Mouse (Mus musculus) liver (tissue): Measurements from ENCODE around the gene Adgra3.

Source experiments
- DNase-seq: peaks from one replicate; pipeline ENCODE4 v3.0.0-alpha.2; 2020; ENCODE audit warnings: mixed read lengths

The Adgra3 gene

DNA sequence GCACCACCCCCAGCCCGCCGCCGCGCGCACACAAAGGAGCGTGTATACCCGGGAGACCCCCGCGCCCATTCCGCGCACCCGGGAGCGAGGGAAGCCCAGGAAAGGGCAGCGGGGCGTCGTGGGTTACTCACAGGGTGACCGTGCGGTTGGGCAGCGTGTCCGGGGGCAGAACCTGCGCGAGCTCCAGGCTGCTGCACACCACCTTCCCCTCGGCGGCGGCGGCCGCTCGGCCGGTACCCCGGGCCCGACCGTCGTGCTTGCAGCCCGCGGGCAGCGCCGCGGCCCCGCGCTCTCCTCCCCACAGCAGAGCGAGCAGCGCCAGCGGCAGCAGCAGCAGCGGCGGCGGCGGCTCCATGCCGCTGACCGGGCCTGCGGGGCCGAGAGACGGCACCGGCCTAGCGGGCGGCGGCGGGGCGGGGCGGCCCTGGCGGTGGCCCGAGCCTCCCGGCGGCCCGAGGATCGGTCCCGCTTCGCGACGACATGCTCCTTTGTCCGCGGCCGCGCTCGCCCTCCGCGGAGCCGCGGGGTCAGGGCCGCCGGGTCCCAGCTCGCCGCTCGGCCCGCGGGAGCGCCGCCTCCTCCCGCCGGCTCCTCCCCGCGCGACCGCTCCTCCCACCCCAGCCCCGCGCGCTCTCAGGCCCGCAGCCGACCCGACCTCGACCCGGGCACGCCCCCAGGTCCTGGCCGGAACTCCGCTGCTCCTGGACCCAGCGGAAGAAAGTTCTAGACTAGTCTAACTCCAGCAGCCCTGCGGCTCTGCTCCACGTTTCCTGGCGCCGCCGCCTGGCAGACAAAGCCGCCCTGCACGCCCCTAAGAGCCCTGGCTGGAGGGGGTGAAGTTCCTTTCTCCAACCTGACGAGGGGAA is at the start of gene Adgra3:
Gene Adgra3 (minus strand): TSS at position 586 of the 866 bp plus-strand sequence.
- peak; percentile 88 for DNase-seq

DNA sequence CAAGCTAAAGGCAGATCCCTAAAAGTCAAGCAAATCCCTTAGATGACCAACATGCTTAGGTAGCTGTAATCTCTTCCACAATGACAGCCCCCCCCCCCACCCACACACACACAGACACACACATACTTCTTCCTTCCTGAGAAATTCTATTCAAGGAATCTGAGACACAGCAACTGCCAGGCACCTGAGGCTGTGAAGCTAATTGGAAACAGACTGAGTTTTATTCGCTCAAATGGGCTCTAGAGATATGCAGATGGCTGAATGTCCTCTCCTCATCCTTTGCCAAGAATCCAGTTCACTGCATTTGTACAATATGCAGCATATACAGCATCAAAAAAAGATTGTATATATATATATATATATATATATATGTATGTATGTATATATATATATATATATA is 24.6 kb upstream of the Adgra3 start:
- no peak for DNase-seq

DNA sequence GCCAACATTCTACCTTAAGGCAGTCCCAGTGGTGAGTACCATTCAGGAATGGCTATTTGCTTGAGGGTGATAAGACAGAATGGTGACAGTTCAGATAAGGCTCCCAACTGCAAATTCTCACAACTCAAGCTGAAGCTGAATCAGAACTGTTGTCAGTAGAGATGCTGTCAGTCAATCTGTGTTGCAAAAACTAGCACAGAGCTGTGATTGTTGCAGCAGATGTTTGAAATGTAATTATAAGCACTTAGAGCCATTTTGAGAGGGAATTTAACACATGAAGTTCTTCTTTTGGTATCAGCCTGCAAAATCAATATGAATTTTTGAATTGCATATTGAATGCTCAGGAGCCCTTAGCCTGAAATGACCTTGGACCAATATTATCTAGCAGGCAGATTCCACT is 15.4 kb upstream of the Adgra3 start:
- no peak for DNase-seq

DNA sequence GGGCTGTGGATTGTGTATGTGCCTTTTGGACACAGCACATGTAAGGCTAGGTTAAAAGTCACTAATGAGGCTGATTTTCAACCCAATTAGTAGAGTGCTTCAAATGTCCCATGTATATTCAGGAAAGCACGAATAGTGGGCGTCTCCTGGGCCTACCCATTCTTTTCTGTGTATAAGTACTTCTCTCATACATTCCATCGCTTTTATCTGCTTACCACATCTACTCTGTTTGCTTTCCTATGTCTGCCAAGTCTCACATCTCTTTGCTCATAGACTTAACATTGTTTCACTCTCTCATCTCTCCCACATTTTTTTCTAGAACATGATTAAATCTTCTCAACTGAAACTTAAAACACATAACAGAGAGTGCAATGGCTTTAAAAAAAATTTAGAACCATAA is 5.4 kb upstream of the Adgra3 start:
- no peak for DNase-seq

DNA sequence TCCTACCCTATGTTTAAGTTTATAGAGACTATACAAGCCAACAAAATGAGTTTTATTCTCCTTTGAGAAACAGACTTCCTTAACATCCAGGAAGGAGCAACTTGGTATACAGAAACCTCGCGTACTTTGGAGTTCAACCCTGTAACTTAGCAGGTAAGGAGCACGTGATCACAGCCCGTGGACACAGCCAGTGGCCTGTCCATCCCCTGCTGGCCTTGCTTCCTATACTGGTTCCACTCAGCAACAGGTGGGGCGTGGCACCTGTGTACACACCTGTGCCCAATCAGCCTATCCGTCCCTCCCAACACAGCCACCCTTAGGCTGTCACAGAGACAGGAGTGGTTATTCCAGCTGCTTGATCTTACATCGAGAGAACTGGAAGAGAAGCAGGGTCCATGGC is 780 bp upstream of the Adgra3 start:
- no peak for DNase-seq

DNA sequence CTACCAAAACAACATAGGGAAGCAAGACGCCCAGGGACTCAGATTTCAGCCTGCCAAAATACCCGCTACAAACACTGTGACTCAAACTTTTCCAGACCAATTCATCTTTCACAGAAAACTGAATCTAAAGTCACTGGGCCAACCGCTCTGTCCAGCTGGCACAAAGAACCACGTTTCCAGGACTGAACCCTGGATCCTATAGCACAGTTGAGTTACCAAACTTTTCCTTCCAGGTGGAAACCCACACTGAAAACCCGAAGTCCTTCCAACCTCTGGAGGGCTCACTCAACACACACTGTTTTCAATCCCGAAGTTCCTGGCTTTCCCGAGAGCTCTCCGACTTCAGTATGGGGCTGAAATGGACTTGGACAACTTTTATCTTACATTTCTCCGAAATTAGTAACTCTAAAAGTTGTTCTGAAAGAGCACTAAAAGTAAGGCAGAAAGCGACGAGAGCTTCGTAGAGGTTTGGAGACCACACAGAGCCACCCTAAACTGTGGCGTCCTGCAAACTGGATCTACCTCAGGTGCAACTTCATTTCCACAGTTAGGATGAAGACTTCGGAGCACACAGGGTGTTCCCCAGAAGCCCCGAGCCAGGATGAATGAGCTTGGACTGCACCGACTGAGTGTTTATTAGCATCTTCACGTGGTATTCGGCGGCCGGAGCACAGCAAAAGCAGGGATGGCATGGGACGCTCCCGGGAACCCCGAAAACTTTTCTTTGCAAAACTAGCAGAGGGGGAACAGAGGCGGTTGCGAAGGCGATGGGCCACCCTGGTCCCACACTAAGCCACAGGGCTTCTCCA is 990 bp downstream of the Adgra3 start:
- DNase-seq: no peak

DNA sequence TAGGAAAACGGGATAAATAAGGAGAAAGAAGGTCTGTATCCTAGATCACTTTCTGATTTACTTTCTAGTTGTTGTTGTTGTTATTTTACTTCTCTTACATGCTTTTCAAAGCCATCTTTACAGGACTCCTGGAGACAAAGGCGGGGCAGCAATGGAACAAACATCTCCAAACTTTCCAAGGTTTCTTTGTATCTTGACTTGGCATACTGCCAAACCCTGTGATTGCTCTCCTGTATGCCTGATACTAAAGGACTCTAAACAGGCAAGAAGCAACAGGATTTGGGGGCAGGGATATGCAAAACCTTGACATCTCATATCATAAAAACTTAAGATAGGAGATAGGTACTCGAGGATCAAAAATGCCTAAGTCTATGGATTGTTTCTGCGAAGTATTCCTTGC is 6.3 kb downstream of the Adgra3 start:
- DNase-seq: no peak

DNA sequence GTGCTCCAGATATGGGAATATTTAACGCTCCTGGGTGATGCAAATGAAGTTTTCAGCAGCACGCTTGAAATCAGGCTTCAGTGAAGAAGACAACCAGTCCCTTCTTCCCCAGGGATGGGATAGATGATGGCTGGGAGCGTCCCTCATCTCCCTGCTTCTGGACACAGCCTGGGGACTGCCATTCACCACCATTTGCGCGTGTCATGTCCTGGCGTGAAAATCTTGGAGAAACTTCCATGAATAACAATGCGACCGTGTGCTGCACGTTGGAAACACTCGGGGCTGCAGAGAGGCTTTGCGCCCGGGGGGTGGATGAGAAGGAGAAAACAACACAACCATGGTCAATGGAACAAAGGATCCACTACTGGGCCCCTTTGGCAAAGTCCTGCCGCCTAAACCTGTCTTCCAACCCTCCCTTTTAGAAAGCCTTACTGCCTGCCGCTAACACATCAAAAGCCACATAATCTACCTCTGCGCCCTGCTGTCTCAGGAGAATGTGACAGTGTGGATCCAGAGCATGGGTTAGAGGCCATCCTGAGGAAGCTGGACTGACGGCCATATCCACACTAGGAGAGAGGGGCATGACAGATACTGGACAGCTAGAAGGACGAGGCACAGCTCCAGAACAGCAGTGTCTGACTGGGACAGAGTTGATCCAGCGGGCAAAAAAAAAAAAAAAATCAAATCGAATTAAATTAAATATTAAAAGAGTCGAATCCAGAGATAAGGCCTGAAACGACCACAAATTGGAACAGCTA is 8.0 kb downstream of the Adgra3 start:
- no peak for DNase-seq

DNA sequence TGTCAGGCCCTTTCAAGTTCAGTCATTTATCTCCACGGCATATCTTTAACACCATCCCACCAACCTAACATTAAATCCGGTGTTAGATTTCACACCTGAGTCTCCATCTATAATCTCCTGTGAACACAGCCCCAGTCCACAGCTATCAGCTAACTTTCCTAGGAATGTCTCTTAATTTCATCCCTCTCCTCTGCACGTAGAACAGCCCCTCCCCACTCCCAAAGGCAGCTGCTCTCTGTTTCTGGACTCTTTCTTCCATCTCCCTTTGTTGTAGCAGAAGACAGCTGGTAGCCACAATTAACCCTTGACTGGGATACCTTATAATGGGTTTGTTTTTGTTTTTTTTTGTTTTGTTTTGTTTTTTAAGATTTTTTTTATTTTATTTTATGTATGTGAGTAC is 8.8 kb downstream of the Adgra3 start:
- DNase-seq: no peak

DNA sequence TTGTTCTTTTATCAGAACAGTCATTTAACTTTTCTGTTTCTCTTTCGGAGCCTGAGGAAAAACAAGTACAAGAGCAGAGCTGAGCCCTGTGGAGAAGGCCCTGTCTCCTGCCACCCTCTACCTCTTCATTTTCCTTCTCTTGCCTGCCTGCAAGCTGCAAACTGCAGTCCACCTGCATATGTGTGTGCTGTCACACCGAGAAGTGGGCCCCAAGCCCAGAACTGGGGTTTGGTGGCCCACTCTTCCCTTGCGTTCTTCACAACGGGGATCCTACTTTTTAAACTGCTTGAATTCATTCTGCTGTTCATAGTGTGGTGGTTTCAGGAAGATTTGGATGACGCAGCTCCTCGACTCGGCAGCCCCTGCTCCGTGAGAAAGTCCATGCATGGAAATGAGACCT is 9.3 kb downstream of the Adgra3 start:
- no peak for DNase-seq

DNA sequence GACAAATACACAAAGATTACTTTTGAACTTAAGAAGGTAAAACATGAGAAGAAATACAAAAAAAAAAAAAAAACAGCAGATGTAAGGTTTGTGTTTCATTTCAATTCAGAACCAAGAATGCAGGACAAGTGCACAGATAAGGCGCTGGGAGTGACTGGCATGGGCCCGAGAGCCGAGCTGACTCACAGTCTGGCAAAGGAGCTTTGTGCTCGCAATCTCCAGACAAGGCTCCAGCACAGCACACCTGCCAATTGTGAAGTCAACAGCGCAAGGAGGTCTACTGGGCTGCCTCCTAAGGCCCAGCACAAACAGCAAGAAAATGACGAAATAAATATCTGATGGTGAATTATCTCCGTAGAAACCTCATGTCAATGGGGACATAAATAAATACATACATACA is 9.8 kb downstream of the Adgra3 start:
- peak; percentile 36 for DNase-seq

DNA sequence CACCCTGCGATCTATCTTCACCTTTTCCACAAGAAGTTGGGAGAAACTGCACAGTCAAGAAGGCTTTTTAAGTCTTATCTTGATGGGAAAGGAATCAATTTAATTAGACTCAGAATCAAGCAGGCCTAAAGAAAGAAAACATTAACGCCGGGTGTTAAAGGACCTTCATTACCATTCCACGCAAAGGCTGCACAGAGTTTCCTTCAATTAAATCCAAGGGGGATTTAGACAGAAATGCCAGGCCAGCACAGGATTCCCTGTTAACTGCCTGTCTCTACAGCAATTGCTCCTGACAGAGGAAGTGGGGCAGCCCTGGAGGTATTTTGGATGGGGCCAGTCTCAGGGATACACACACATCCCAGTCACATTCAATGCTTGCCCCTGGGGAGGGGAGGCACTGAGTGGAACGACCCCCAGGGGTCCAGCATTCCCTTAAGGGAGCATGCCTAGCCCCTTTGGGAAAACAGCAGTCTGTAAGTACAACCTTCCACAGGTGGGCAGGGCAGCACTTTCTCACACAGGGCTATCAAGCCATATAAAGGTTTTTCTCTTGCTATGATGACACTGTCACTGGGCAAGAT is 10.4 kb downstream of the Adgra3 start:
- no peak for DNase-seq

DNA sequence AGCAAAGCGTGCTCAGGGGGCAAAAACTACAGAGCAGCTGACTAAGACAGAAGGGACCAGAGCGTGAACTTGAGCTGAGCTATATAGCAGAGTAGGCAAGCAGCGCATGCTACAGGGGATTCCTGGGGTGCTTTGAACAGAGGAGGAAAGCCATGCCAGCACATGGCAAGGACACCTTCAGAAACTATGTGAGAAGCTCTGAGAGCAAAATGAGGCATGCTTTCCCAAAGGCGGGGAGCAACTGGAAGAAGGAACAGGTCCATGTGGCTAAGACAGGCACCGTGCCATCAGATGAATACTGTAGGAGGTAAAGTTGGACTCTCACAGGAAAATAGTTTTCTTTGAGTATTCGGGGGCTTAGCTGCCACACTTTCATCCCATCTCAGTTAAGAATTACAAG is 13.6 kb downstream of the Adgra3 start:
- DNase-seq: no peak

DNA sequence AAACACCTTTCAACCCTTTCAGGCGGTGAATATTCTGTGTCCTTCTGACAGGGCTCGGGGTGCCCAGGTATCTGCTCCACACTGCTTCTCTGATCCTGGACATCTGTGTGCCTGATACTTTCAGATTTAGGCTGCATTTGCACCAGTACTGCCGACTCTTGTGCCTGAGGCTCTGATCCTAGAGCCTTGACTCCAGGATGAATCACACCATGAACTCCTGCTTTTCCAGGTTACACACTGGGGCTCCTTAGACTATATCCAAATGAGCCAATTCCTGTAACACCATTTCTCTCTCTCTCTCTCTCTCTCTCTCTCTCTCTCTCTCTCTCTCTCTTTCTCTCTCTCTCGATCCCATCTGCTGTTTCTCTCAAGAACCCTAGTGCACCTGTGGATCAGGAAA is 15.1 kb downstream of the Adgra3 start:
- no peak for DNase-seq

DNA sequence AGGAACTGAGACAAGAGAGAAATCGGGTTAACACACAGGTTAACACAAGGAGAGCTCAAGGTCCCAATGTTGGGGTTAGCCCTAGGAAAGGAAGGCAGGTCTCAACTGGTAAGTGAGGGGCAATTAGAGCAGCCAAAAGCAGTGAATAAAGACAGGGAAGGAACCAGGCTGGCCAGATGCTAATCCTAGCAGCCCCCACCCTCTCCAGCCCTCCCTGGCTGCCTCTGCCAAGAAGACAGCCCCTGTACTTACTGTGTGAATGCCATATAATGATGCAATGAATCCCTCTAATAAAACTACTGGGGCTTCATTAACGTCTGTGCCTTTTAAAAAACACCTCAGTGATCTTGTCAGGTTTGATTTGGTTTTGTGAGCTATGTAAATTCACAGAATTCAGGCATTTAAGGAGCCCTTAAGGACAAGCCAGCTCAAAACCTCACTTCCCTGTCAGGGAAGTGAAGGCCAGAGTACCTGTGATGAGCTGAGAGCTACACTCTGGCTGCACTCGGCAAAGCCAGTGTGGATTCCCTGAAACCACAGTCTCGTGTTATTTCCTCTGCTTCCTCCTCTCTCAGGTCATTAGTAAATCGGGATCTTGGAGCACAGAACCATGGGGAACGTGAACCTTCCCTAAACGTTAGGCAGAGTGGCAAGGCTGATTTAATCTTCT is 16.4 kb downstream of the Adgra3 start:
- no peak for DNase-seq

DNA sequence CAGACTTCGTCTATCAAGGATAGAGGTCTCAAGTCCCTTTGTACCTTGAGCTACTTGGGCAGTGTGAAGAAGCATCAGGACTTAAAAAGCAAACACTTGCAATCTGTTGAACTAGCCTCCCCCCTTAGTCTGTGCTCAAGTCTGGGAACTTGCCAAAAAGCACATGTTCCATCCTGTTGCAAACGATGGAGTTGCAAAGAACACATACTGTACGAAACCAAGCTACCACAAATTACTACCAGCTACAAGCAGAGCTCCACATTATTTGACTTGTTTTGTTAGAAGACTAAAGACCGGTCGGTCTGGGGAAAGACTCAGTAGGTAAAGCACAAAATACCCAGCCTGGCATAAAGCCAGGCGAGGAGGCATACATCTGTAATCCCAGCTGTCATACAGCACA is 19.3 kb downstream of the Adgra3 start:
- no peak for DNase-seq

DNA sequence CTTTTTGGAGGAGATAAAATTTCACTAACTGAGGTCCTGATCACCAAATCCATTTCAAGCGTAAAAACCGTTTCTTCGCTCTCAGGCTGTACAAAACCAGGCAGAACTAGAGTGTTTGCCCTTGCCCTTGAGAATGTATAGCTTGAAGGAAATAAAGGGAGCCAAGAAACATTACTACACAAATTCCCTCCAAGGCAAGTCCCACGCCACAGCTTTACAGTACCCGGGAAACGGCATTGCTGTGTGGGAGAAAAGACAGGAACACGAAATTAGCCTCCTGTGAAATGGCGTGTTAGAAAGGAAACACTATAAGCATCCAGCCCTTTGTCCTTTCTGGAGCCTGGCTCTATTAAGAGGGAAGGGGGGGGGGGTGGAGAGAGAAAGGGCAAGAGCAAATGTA is 21.1 kb downstream of the Adgra3 start:
- DNase-seq: no peak

DNA sequence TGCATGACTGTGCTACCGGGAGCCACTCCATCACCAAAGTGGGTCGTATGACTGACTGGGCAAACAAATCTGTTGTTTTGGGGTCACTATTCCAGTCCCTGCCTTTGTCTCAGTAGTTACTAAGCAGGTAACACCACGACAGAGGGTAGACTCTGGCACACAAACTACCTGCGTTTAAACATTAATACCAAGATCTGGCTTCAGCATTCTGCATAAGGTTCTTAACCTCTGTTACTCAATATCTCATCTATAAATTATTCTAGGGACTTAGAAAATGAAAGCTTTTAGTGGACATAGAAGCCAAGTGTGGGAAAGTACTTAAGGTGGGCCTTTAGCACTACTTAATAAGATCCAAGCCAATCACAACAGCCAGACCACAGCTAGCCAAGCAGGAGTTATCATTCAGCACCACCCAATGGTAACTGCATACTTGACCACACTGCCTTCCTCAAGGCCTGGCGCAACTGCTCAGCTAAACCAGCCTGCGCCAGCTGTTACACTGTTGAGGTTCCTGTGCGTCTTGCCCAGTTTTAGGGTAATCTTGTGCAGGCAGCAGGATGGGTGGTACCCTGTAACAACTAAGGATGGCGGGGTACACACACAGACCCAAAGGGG is 23.8 kb downstream of the Adgra3 start:
- no peak for DNase-seq

DNA sequence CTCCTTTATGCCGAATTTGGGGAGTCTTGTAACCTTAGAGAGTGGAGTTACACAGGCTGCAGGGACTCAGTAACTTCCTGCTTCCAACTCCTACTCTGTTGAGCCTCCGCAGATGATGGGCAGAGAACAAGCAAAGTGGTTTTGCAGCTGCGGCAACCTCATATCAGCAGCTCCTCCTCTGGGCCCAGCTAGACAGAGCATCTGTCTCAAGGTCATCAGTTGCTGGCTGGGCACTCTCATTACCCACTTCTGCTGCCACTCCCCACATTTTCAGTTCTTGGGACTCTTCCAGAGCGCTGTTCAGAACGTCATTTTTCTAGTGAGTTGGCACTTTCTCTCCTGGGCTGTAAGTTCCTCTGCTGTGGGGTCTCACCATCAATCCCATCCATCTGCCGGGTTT is 24.6 kb downstream of the Adgra3 start:
- DNase-seq: no peak

DNA sequence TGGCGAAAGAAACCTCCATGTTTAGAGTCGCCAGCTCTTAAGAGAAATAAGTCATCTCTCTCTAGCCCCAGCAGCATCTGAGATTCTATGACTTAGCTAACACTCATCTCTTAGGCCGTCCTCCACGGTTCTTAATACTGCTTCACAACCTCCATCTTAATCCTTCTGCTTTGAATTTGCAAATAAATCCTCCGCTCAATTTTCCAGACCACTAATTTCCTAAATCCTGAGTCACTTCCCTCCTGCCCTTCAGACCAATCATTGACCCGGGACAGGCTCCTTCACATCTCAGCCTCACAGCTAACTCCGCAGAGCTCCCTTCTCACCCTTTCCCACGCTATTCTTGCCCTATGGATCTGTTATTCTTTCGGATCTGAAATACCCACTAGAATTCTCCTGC is 25.1 kb downstream of the Adgra3 start:
- DNase-seq: no peak

DNA sequence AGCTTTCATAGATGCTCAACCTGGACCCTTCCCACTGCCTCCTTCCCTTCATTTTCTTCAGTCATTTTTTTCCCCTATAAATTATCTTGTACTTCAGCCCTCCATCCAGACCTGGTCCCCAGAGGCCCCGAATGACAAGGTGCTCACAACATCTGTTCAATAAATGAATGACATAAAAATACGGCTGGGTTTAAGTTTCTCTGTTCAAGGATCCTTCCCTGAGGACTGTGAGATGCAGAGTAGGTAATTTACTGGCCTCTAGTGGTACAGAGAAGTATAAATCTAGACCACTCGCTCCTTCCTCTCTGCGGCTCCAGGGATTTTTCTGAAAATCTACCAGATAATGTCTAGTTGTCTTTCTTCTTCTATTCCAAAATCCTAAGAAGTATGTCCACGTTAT is 26.5 kb downstream of the Adgra3 start:
- no peak for DNase-seq

DNA sequence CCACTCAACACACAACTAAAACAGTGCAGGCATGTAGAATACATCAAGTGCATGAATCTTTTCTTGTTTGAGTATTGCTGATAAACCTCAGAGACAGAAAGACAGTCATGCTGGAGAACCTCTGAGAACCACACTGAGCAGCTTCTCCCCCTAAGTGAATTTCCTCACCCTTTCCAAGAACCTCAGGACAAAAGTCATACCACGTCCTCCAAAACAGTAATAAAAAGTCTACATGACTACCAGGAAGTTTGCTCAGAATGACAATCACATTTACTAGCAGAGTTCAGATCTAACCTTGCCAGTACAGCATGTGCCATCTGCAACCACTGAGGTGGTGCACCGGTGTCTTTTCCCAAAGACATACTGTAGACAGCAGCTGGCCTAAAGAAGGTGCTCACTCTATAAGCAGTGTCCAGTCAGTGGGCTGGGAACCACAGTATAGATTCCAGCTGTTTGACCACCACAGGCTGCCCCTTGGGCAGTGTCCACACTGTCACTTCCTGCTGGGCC is 27.0 kb downstream of the Adgra3 start:
- DNase-seq: no peak
